Mouse (Mus musculus) forebrain, embryonic 14.5 days (tissue): ENCODE data around the gene Ap4m1. TPM values are rescaled to one million over a fixed set of nuclear protein-coding genes. Genes with fewer than 3 reads are reported as not detected.

Experiments used
- ATAC-seq: fragments of 200-750 bp; cut with Nextera tagmentation; 2 replicates; pipeline ENCODE4 v1.8.0; 2017; ENCODE audit warnings: mild to moderate bottlenecking, moderate library complexity
- DNase-seq: peaks from one replicate; pipeline ENCODE4 v3.0.0-alpha.2; 2015; ENCODE audit warnings: low spot score
- H3K27ac ChIP-seq: fragments of 300-500 bp; sonication (generic); 2 replicates; pipeline ENCODE4 v1.5.1; 2014; ENCODE audit warnings: low read depth, mild to moderate bottlenecking, control low read depth, low read length, moderate library complexity
- H3K27me3 ChIP-seq: fragments of 300-500 bp; sonication (generic); replicated peaks from 2 replicates; pipeline ENCODE4 v1.6.1; 2014; ENCODE audit warnings: low read length, control low read depth, mixed read lengths; ENCODE audit not compliant: control insufficient read depth, insufficient read depth
- H3K36me3 ChIP-seq: fragments of 300-500 bp; sonication (generic); 2 replicates; pipeline ENCODE4 v1.6.1; 2014; ENCODE audit warnings: low read length, control low read depth; ENCODE audit not compliant: control insufficient read depth, insufficient read depth
- H3K4me1 ChIP-seq: fragments of 300-500 bp; sonication (generic); 2 replicates; pipeline ENCODE4 v1.6.1; 2014; ENCODE audit warnings: antibody characterized with exemption, low read length, control low read depth; ENCODE audit not compliant: control insufficient read depth, insufficient read depth
- H3K4me2 ChIP-seq: fragments of 300-500 bp; sonication (generic); 2 replicates; pipeline ENCODE4 v1.6.1; 2014; ENCODE audit warnings: mild to moderate bottlenecking, control low read depth, low read length
- H3K4me3 ChIP-seq: fragments of 300-500 bp; sonication (generic); 2 replicates; pipeline ENCODE4 v1.5.1; 2014; ENCODE audit warnings: low read depth, low read length, control low read depth
- H3K9ac ChIP-seq: fragments of 300-500 bp; sonication (generic); 2 replicates; pipeline ENCODE4 v1.6.1; 2014; ENCODE audit warnings: mild to moderate bottlenecking, low read length, control low read depth, moderate library complexity
- H3K9me3 ChIP-seq: fragments of 300-500 bp; sonication (generic); replicated peaks from 2 replicates; pipeline ENCODE4 v1.6.1; 2016; ENCODE audit warnings: low read length, control low read depth, mixed read lengths; ENCODE audit not compliant: control insufficient read depth
- WGBS: fragments of 180-500 bp; shearing (Covaris S2); extraction: QIAGEN DNeasy Blood & Tissue Kit; methylation state at CpG from one replicate; pipeline ENCODE4 v1.1.7; 2014; 5-methylcytosine and 5-hydroxymethylcytosine counted together
- polyA plus RNA-seq: library from polyadenylated mRNA; unstranded; fragments of >200 nt; fragmentation: Nextera tagmentation; extraction: Ambion mirVana; gene quantifications from 2 replicates; pipeline ENCODE4 v1.2.1, GENCODE M21; 2014

Gene Ap4m1
- polyA plus RNA-seq, 1 experiment from 2014 or later, result 16.4 TPM

- DNase-seq, result peak; percentile 97
- Histone ChIP-seq H3K9me3 (no peaks in the 10 kb centered on the region), H3K4me2 (peak within 1 kb of the TSS; percentile 50), H3K4me1 (peaks cover 7% of the 10 kb centered on the region), H3K27ac (peak within 1 kb of the TSS; percentile 61), H3K4me3 (peak within 1 kb of the TSS; percentile 72), H3K27me3 (no peaks in the 10 kb centered on the region), H3K36me3 (peaks cover 41% of the 10 kb centered on the region), H3K9ac (peak within 1 kb of the TSS; percentile 79)
- peak; percentile 97 for ATAC-seq
- WGBS, result 1% methylated on average over 42 of the region's 42 CpGs
Observed at GRCm38 (mm10) chr5:138160842-138161665, 10.7 kb upstream of the Ap4m1 start, which contains the start of gene Cops6. TSS of gene Cops6 (plus strand) at chr5:138161071.

- peaks cover 61% of the 10 kb centered on the region for H3K36me3 ChIP-seq
- H3K27me3 ChIP-seq, result no peaks in the 10 kb centered on the region
- no peak for DNase-seq
- H3K9ac ChIP-seq, result no peak overlapping the region
- no peaks in the 10 kb centered on the region for H3K9me3 ChIP-seq
- no peak overlapping the region for H3K27ac ChIP-seq
- 77% methylated on average over 6 of the region's 6 CpGs for WGBS
- no peak for ATAC-seq
- H3K4me3 ChIP-seq, result no peak overlapping the region
- H3K4me1 ChIP-seq, result peaks cover 7% of the 10 kb centered on the region
- no peak overlapping the region for H3K4me2 ChIP-seq
Observed at GRCm38 (mm10) chr5:138163046-138163445, 8.8 kb upstream of the Ap4m1 start.

GRCm38 (mm10) chr5:138163610-138164009 is 8.2 kb upstream of the Ap4m1 start:
- Histone ChIP-seq H3K4me2 (no peak overlapping the region), H3K4me1 (peaks cover 7% of the 10 kb centered on the region), H3K27ac (no peak overlapping the region), H3K36me3 (peaks cover 67% of the 10 kb centered on the region), H3K4me3 (no peak overlapping the region), H3K9me3 (no peaks in the 10 kb centered on the region), H3K27me3 (no peaks in the 10 kb centered on the region), H3K9ac (no peak overlapping the region)
- no peak for DNase-seq
- ATAC-seq, result no peak
- 67% methylated on average over 10 of the region's 10 CpGs for WGBS

- WGBS, result 86% methylated on average over 8 of the region's 8 CpGs
- H3K27ac ChIP-seq, result no peak overlapping the region
- no peaks in the 10 kb centered on the region for H3K27me3 ChIP-seq
- DNase-seq (no peak), ATAC-seq (no peak)
- H3K9me3 ChIP-seq, result no peaks in the 10 kb centered on the region
- peaks cover 80% of the 10 kb centered on the region for H3K36me3 ChIP-seq
- no peak overlapping the region for H3K4me2 ChIP-seq
- H3K9ac ChIP-seq, result no peak overlapping the region
- no peak overlapping the region for H3K4me3 ChIP-seq
- peaks cover 13% of the 10 kb centered on the region for H3K4me1 ChIP-seq
Observed at GRCm38 (mm10) chr5:138165594-138165993, 6.2 kb upstream of the Ap4m1 start.

- ATAC-seq (peak; percentile 85), DNase-seq (peak; percentile 98)
- Histone ChIP-seq H3K9ac (peak overlapping the region; percentile 77), H3K4me1 (peaks cover 14% of the 10 kb centered on the region), H3K36me3 (peaks cover 55% of the 10 kb centered on the region), H3K27me3 (no peaks in the 10 kb centered on the region), H3K4me2 (peak overlapping the region; percentile 88), H3K4me3 (peak overlapping the region; percentile 75), H3K27ac (peak overlapping the region; percentile 93), H3K9me3 (no peaks in the 10 kb centered on the region)
- under 1% methylated on average over 47 of the region's 47 CpGs for WGBS
Observed at GRCm38 (mm10) chr5:138170936-138171561, 753 bp upstream of the Ap4m1 start.

- Histone ChIP-seq H3K4me1 (peaks cover 14% of the 10 kb centered on the region), H3K9me3 (no peaks in the 10 kb centered on the region), H3K27me3 (no peaks in the 10 kb centered on the region), H3K36me3 (peaks cover 53% of the 10 kb centered on the region), H3K4me3 (no peak overlapping the region), H3K4me2 (peak overlapping the region; percentile 88), H3K27ac (no peak overlapping the region), H3K9ac (no peak overlapping the region)
- no peak for ATAC-seq
- 80% methylated on average over 3 of the region's 3 CpGs for WGBS
- no peak for DNase-seq
Observed at GRCm38 (mm10) chr5:138173217-138173616, 1.4 kb downstream of the Ap4m1 start.

- Histone ChIP-seq H3K9ac (peak within 1 kb of the TSS; percentile 85), H3K4me1 (peaks cover 6% of the 10 kb centered on the region; the same call in 1 of the 2 replicates)
- under 1% methylated on average over 31 of the region's 31 CpGs for WGBS
Observed at GRCm38 (mm10) chr5:138186950-138187638, 15.3 kb downstream of the Ap4m1 start, which contains the start of the genes Taf6 and Cnpy4. TSS of gene Taf6 (minus strand) at chr5:138187451. TSS of gene Cnpy4 (plus strand) at chr5:138187485.

GRCm38 (mm10) chr5:138187661-138188306 is 16.0 kb downstream of the Ap4m1 start:
- H3K9me3 ChIP-seq, result no peaks in the 10 kb centered on the region
- H3K27me3 ChIP-seq, result no peaks in the 10 kb centered on the region
- 0% methylated on average over 10 of the region's 10 CpGs for WGBS
- DNase-seq, result peak; percentile 94
- H3K4me1 ChIP-seq, result peaks cover 6% of the 10 kb centered on the region; the same call in 1 of the 2 replicates
- H3K9ac ChIP-seq, result peak overlapping the region; percentile 70
- peak overlapping the region; percentile 36; the same call in 1 of the 2 replicates for H3K27ac ChIP-seq
- peak overlapping the region; percentile 56 for H3K4me3 ChIP-seq
- peak; percentile 89 for ATAC-seq
- H3K36me3 ChIP-seq, result peaks cover 40% of the 10 kb centered on the region
- peak overlapping the region; percentile 85 for H3K4me2 ChIP-seq

More at GRCm38 (mm10) chr5:138186950-138187638, 15.3 kb downstream of the Ap4m1 start, which contains the start of the genes Taf6 and Cnpy4:
- peak; percentile 89 for ATAC-seq
- Histone ChIP-seq H3K4me3 (peak within 1 kb of the TSS; percentile 56), H3K27ac (peak within 1 kb of the TSS; percentile 36; the same call in 1 of the 2 replicates), H3K36me3 (peaks cover 40% of the 10 kb centered on the region), H3K4me2 (peak within 1 kb of the TSS; percentile 85), H3K9me3 (no peaks in the 10 kb centered on the region), H3K27me3 (no peaks in the 10 kb centered on the region)
- DNase-seq, result peak; percentile 95
